Mouse (Mus musculus) heart, embryonic 14.5 days (tissue): ENCODE measurements around the gene Nwd2. TPM values are rescaled to one million over a fixed set of nuclear protein-coding genes. Genes with fewer than 3 reads are reported as not detected.

Source experiments
- ATAC-seq: fragments of 200-750 bp; cut with Nextera tagmentation; 2 replicates; pipeline ENCODE4 v1.8.0; 2017; ENCODE audit warnings: low read depth, moderate TSS enrichment; ENCODE audit not compliant: insufficient number of reproducible peaks, insufficient read depth, low FRiP score
- H3K27ac ChIP-seq, 2 experiments: fragments of 200-500 bp in 1 of 2; fragments of 300-500 bp in 1 of 2; sonication (generic) in 1 of 2; replicated peaks in 1 of 2; 2 replicates each; pipeline ENCODE4 v1.5.1; 2012 to 2014; ENCODE audit warnings: low read depth in 2 of 2, low read length in 2 of 2, control low read depth in 1 of 2, mild to moderate bottlenecking in 1 of 2, mixed read lengths in 1 of 2; ENCODE audit not compliant: control insufficient read depth in 1 of 2, insufficient read depth in 1 of 2
- H3K27me3 ChIP-seq: fragments of 300-500 bp; sonication (generic); 2 replicates; pipeline ENCODE4 v1.6.1; 2014; ENCODE audit warnings: mild to moderate bottlenecking, low read length, control low read depth; ENCODE audit not compliant: control insufficient read depth, insufficient read depth
- H3K36me3 ChIP-seq: fragments of 300-500 bp; sonication (generic); 2 replicates; pipeline ENCODE4 v1.6.1; 2014; ENCODE audit warnings: mild to moderate bottlenecking, control low read depth, low read length, mixed read lengths; ENCODE audit not compliant: control insufficient read depth, insufficient read depth
- H3K4me1 ChIP-seq, 2 experiments: fragments of 200-500 bp in 1 of 2; fragments of 300-500 bp in 1 of 2; sonication (generic) in 1 of 2; 2 replicates each; pipeline ENCODE4 v1.6.1; 2012 to 2014; ENCODE audit warnings: low read length in 2 of 2, control low read depth in 1 of 2, mixed read lengths in 1 of 2; ENCODE audit not compliant: control insufficient read depth in 2 of 2, insufficient read depth in 2 of 2
- H3K4me2 ChIP-seq: fragments of 300-500 bp; sonication (generic); 2 replicates; pipeline ENCODE4 v1.6.1; 2014; ENCODE audit warnings: mild to moderate bottlenecking, low read length
- H3K4me3 ChIP-seq, 2 experiments: fragments of 200-500 bp in 1 of 2; fragments of 300-500 bp in 1 of 2; sonication (generic) in 1 of 2; 2 replicates each; pipeline ENCODE4 v1.5.1; 2012 to 2014; ENCODE audit warnings: low read length in 2 of 2, mild to moderate bottlenecking in 2 of 2, control low read depth in 1 of 2, low read depth in 1 of 2, moderate library complexity in 1 of 2; ENCODE audit not compliant: control insufficient read depth in 1 of 2, insufficient read depth in 1 of 2
- H3K9ac ChIP-seq: fragments of 300-500 bp; sonication (generic); 2 replicates; pipeline ENCODE4 v1.6.1; 2014; ENCODE audit warnings: mild to moderate bottlenecking, low read length
- H3K9me3 ChIP-seq: fragments of 300-500 bp; sonication (generic); 2 replicates; pipeline ENCODE4 v1.6.1; 2016; ENCODE audit warnings: low read length, control low read depth; ENCODE audit not compliant: control insufficient read depth
- WGBS: fragments of 180-500 bp; shearing (Covaris S2); extraction: QIAGEN DNeasy Blood & Tissue Kit; methylation state at CpG from one replicate; pipeline ENCODE4 v1.1.7; 2014; 5-methylcytosine and 5-hydroxymethylcytosine counted together
- polyA plus RNA-seq: library from polyadenylated mRNA; unstranded; fragments of >200 nt; fragmentation: Nextera tagmentation; extraction: Ambion mirVana; gene quantifications from 2 replicates; pipeline ENCODE4 v1.2.1, GENCODE M21; 2014

Nwd2 gene
- polyA plus RNA-seq, 1 experiment from 2014 or later: 0.20 TPM

DNA sequence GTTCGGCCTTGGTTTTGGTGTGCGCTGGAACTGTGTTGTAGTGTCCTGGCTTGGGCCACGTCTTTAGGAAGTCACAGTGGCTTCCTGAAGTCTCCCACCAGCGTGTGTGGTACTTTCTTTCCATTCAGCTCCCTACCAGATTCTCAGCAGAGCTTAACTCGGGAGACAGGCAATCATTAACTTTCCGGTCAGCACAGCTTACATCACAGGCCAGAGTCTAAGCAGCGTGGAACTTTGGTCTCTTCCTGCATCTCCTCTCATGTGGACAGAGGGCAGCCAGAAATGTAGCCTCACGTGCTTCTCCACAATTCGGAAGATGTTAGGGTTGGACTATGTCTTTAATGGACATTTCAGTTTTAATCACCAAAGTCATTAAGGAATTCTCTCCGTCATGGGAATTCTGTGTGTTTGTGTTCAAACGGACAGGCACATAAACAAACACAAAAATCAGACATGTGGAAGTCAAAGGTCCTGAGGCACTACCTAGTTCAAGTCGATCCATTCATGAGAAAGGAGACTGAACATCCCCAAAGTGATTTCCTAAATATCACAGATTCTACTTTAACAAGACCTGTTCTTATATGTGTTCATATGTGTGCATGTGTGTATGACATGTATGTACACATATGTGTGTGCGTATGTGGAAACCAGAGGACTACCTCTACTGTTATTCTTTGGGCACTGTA is 198.8 kb downstream of the Nwd2 start:
- no peak overlapping the region for H3K4me2 ChIP-seq
- ATAC-seq: no peak
- H3K27ac ChIP-seq: no peak overlapping the region
- no peak overlapping the region for H3K9ac ChIP-seq
- peaks cover 3% of the 10 kb centered on the region; the same call in 1 of the 2 replicates for H3K9me3 ChIP-seq
- WGBS: 86% methylated on average over 13 of the region's 13 CpGs
- H3K4me1 ChIP-seq: no peaks in the 10 kb centered on the region
- H3K4me3 ChIP-seq: no peak overlapping the region
- H3K36me3 ChIP-seq: no peaks in the 10 kb centered on the region
- H3K27me3 ChIP-seq: no peaks in the 10 kb centered on the region

DNA sequence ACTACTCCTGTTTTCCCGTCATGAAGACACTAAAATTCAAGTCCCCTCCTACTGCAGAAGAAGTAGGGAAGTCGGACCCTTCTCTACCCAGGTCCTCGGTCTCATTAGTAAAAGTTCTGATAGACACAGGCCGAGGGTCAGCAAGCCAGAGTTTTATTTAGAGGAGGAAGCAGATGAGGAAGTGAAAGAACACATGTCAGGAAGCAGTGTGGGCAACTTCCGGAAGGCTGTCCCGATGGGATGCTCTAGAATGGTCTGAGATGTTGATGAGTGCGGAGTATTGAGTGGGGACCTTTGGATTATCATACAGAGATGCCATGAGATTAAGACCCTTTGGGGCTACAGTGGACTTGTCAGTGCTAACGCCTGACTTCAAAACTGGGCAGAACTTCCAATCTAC is 210.0 kb downstream of the Nwd2 start:
- no peak for ATAC-seq
- H3K27ac ChIP-seq: no peak overlapping the region
- no peaks in the 10 kb centered on the region for H3K9me3 ChIP-seq
- H3K4me3 ChIP-seq: no peak overlapping the region
- no peaks in the 10 kb centered on the region for H3K36me3 ChIP-seq
- 71% methylated on average over 8 of the region's 8 CpGs for WGBS
- H3K4me1 ChIP-seq: no peaks in the 10 kb centered on the region
- H3K27me3 ChIP-seq: no peaks in the 10 kb centered on the region
- H3K9ac ChIP-seq: no peak overlapping the region
- H3K4me2 ChIP-seq: no peak overlapping the region

Other genes with a start within 250 kb of the Nwd2 start
- gene 0610040J01Rik, start 163.3 kb downstream of the Nwd2 start, polyA plus RNA-seq: 0.63 and 1.1 TPM in 2 replicates